Mouse (Mus musculus): ENCODE results near the gene Serpina3k. TPM values are rescaled to one million over a fixed set of nuclear protein-coding genes. Genes with fewer than 3 reads are reported as not detected.
"Not testable (repeated sequence)": the region's sequence is repeated elsewhere in the genome, so short reads cannot be mapped to it uniquely, and the experiment has no call there.

Gene Serpina3k
- total RNA-seq (2015) (not detected in 2 replicates), total RNA-seq (2017) (not detected in 2 replicates)

- ATAC-seq (ENCODE audit: poor library complexity, severe bottlenecking), result not testable (repeated sequence)
Observed at GRCm38 (mm10) chr12:104338226-104338625, at the start of gene Serpina3k, which contains the start of gene Serpina3m. TSS of gene Serpina3k (plus strand) at chr12:104338486. TSS of gene Serpina3m (plus strand) at chr12:104338486.

GRCm38 (mm10) chr12:104289872-104290271 is 48.4 kb upstream of the Serpina3k start:
- ATAC-seq (ENCODE audit: poor library complexity, severe bottlenecking), result no peak

GRCm38 (mm10) chr12:104293963-104294362 is 44.3 kb upstream of the Serpina3k start:
- no peak for ATAC-seq (ENCODE audit: poor library complexity, severe bottlenecking)

GRCm38 (mm10) chr12:104298049-104298448 is 40.2 kb upstream of the Serpina3k start:
- ATAC-seq (ENCODE audit: poor library complexity, severe bottlenecking), result no peak

- ATAC-seq (ENCODE audit: poor library complexity, severe bottlenecking), result no peak
Observed at GRCm38 (mm10) chr12:104305991-104306390, 32.3 kb upstream of the Serpina3k start.

- ATAC-seq (ENCODE audit: poor library complexity, severe bottlenecking), result no peak
Observed at GRCm38 (mm10) chr12:104314253-104314652, 24.0 kb upstream of the Serpina3k start, which contains the start of gene Serpina3j. TSS of gene Serpina3j (plus strand) at chr12:104314553.

- no peak for ATAC-seq (ENCODE audit: poor library complexity, severe bottlenecking)
Observed at GRCm38 (mm10) chr12:104322454-104322853, 15.8 kb upstream of the Serpina3k start.

GRCm38 (mm10) chr12:104331701-104332100 is 6.6 kb upstream of the Serpina3k start:
- no peak for ATAC-seq (ENCODE audit: poor library complexity, severe bottlenecking)

GRCm38 (mm10) chr12:104336873-104337272 is 1.4 kb upstream of the Serpina3k start:
- ATAC-seq (ENCODE audit: poor library complexity, severe bottlenecking), result not testable (repeated sequence)

- no peak for ATAC-seq (ENCODE audit: poor library complexity, severe bottlenecking)
Observed at GRCm38 (mm10) chr12:104338705-104339104, 419 bp downstream of the Serpina3k start.

GRCm38 (mm10) chr12:104342489-104342888 is 4.2 kb downstream of the Serpina3k start:
- peak; percentile 21; the same call in 1 of the 2 replicates for ATAC-seq (ENCODE audit: poor library complexity, severe bottlenecking)

GRCm38 (mm10) chr12:104345181-104345580 is 6.9 kb downstream of the Serpina3k start:
- ATAC-seq (ENCODE audit: poor library complexity, severe bottlenecking), result no peak

GRCm38 (mm10) chr12:104345707-104346106 is 7.4 kb downstream of the Serpina3k start:
- no peak for ATAC-seq (ENCODE audit: poor library complexity, severe bottlenecking)

GRCm38 (mm10) chr12:104347091-104347490 is 8.8 kb downstream of the Serpina3k start:
- no peak for ATAC-seq (ENCODE audit: poor library complexity, severe bottlenecking)

- not testable (repeated sequence) for ATAC-seq (ENCODE audit: poor library complexity, severe bottlenecking)
Observed at GRCm38 (mm10) chr12:104351812-104352211, 13.5 kb downstream of the Serpina3k start.

- peak; percentile 47 for ATAC-seq (ENCODE audit: poor library complexity, severe bottlenecking)
Observed at GRCm38 (mm10) chr12:104356006-104356405, 17.7 kb downstream of the Serpina3k start.

GRCm38 (mm10) chr12:104369986-104370385 is 31.7 kb downstream of the Serpina3k start:
- no peak for ATAC-seq (ENCODE audit: poor library complexity, severe bottlenecking)

GRCm38 (mm10) chr12:104377179-104377578 is 38.9 kb downstream of the Serpina3k start:
- ATAC-seq (ENCODE audit: poor library complexity, severe bottlenecking), result not testable (repeated sequence)

- ATAC-seq (ENCODE audit: poor library complexity, severe bottlenecking), result not testable (repeated sequence)
Observed at GRCm38 (mm10) chr12:104378351-104378750, 40.1 kb downstream of the Serpina3k start.

GRCm38 (mm10) chr12:104378815-104379214 is 40.5 kb downstream of the Serpina3k start:
- not testable (repeated sequence) for ATAC-seq (ENCODE audit: poor library complexity, severe bottlenecking)

GRCm38 (mm10) chr12:104379856-104380255 is 41.6 kb downstream of the Serpina3k start:
- ATAC-seq (ENCODE audit: poor library complexity, severe bottlenecking), result no peak

- not testable (repeated sequence) for ATAC-seq (ENCODE audit: poor library complexity, severe bottlenecking)
Observed at GRCm38 (mm10) chr12:104381071-104381604, 42.9 kb downstream of the Serpina3k start.

- ATAC-seq (ENCODE audit: poor library complexity, severe bottlenecking), result not testable (repeated sequence)
Observed at GRCm38 (mm10) chr12:104385987-104386386, 47.7 kb downstream of the Serpina3k start.
